Mouse (Mus musculus): ENCODE results near the gene Stab2.
A peak's percentile ranks its signal among the peaks of the same experiment; 100 is the strongest.

Stab2 gene

DNA sequence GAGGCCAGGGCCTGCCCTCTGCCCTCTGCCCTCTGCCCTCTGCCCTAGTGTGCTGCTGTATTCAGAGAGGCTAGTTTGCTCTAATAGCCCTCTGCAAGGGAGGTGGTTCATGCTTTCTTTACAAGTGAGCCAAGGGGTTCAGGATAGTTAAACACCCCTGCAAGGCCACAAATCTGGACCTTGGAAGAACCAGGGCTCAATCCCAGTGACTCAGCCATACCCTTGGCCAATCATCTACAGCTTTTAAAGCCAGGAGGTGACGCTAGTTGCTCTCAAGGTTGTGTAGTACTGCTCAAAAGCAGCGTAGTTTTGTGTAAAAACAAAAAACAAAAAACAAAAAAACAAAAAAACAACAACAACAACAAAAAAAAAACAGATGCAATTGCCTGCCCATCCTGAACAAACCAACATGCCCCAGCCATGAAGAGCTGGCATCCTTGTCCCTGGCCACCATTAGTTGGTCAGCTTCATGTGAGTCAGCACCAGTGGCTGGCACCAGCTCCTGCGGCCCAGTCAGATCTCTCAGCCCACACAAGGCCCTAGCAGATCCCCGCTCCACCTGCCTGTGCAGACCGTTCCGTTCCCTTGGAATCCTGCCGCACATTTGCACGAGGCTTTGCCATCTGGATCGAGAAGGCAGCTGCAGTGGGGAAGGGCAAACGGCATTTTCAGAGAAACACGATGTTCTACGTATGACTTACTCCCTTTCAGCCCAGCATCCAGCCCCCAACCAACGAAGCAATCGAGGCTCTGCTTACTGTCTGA, 117.5 kb downstream of the Stab2 start:
- DNase-seq (ENCODE audit: low spot score): peak; percentile 33

GRCm38 (mm10) chr10:86889440-86889839, 118.4 kb downstream of the Stab2 start:
- DNase-seq (ENCODE audit: low spot score): no peak

DNA sequence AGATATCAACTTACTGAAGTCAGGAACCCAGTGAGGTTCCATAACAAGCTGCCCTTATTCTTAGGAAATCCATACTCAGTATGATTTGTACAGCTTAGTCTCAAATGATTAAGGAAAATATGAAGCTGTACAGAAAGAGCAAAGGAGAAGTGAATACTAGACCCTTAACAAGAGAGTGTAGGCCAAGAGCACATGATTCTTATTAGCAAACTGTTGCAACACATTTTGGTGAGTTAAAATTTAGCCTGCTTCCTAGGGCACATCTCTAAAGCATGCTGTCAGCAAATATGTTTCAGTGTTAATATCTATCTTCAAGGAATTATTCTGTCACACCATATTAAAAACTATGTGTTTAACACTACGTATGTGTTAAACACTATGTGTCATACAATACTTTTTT, 121.4 kb downstream of the Stab2 start:
- no peak for DNase-seq (ENCODE audit: low spot score)

DNA sequence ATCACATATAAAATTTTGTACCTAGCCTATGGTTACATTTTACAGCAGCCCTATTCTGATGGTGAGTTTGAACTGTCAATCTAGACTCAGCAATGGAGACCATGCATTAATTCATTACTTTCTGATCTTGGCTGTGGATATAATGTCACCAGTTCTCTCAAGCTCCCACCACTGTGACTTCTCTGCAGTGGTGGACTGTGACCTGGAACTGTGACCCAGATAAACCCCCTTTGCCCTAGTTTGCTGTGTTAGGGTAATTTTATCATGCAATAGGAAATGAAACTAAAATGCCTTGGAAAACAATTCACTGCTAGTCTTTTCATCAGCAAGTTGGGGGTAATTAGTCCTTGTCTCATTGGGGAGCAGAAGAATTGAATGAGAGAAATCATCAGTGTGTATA, 126.4 kb downstream of the Stab2 start:
- no peak for DNase-seq (ENCODE audit: low spot score)

- no peak for DNase-seq (ENCODE audit: low spot score)
Observed at GRCm38 (mm10) chr10:86880071-86880806, 127.6 kb downstream of the Stab2 start.

DNA sequence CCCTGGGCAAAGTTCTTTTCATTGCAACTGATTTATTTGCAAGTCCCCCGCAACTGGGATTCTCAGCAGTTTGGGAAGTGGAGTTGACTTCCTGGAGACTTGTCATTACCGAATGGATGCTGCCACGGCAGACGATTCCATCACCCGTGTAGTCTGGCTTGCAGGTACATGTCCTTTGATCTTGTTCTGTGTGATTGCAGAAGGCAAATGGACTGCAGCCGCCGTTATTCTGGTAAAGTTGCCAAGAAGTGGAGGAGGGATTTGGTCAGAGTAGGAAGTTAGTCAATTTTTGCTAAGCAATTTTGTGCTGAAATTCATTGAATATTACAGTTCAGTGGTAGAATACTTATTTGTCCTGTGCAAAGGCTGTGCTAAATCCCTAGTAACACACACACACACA, 129.1 kb downstream of the Stab2 start:
- DNase-seq (ENCODE audit: low spot score): no peak

- no peak for DNase-seq (ENCODE audit: low spot score)
Observed at GRCm38 (mm10) chr10:86872591-86872990, 135.2 kb downstream of the Stab2 start.

- DNase-seq (ENCODE audit: low spot score): no peak
Observed at GRCm38 (mm10) chr10:86872121-86872520, 135.7 kb downstream of the Stab2 start.

- DNase-seq (ENCODE audit: low spot score): no peak
Observed at GRCm38 (mm10) chr10:86863429-86863828, 144.4 kb downstream of the Stab2 start.

- no peak for DNase-seq (ENCODE audit: low spot score)
Observed at GRCm38 (mm10) chr10:86862496-86862895, 145.3 kb downstream of the Stab2 start.

GRCm38 (mm10) chr10:86860396-86860795, 147.4 kb downstream of the Stab2 start:
- no peak for DNase-seq (ENCODE audit: low spot score)

- no peak for DNase-seq (ENCODE audit: low spot score)
Observed at GRCm38 (mm10) chr10:86853433-86853832, 154.4 kb downstream of the Stab2 start.

DNA sequence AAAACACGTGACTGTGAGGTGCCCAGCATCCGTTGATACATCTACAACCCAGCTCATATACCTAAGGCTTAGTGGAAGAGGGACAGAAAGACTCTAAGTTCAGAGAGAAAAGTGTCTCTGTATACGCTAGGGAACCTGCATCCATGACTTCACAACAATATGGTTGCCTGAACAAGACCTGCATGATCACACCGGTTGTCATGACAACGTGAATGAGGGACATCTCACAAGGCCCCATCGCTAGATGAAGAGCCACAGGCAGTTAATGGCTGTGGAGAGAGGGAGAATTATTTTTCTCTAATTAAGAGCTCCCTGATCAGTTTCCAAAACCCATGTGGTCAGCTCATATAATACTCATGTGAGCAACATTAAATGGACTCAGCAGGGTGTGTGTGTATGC, 155.7 kb downstream of the Stab2 start:
- DNase-seq (ENCODE audit: low spot score): no peak

DNA sequence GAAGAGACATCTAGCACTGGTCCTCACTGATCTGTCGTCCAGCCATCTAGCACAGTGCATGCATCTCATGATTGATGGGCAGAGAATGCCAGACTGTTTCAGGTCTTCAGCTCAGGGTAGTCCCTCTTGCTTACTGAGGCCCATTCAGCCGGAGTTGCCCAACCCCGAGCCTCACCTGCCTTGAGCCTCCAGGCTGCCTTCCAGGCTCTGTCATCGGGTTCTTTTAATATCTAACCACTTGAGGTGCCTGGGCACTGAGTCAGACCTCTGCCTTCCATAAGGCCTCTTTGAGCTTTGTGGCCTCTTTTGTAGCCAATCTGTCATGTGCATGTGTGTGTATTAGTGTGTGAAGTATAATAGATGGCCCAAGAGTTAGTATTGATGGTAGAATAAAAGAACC, 158.3 kb downstream of the Stab2 start:
- DNase-seq (ENCODE audit: low spot score): no peak

GRCm38 (mm10) chr10:86849087-86849486, 158.7 kb downstream of the Stab2 start:
- no peak for DNase-seq (ENCODE audit: low spot score)

DNA sequence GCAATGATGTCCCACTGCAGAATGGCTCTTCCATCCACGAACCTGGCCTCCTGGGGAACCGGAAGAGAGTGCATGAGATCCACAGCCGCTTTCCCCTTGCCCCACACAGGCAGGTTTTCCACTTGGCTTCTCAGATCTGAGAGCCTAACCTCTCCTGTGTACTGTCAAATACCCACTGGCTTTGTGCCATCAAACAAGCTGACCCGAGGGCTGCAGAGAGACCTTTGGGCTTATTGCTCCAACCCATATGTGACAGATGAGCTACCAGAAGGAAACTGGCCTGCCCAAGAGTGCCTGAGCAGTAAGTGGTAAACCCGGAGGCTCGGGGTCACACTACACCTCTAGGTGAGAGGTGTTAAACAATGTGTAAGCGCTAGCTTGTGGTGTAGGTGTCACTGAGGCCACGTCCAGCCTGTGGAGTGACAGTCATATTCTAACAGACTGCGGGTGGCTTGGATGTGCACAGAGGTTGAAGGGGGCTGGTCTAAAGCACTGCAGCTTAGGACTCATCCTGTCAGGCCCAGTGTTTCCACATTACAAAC, 160.8 kb downstream of the Stab2 start:
- DNase-seq (ENCODE audit: low spot score): no peak

DNA sequence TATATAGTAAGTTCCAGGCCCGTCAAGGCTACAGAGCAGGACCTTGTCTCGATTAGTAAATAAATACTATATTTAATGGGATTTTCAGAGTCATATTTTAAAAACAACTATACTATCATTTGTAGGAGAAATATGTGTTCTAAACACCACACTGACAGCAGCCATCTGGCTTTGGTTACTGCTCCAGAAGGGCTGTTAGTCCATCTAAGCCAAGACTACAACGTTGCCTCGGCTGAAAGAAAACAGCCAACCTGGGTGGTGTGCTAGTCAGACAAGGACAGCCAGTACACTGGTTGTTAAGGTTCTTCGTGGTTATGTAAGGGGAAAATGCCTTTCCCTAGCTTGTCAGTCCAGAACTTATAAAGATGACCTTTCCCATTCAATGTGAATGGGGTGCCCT, 165.2 kb downstream of the Stab2 start:
- no peak for DNase-seq (ENCODE audit: low spot score)

GRCm38 (mm10) chr10:86838827-86839226, 169.0 kb downstream of the Stab2 start:
- DNase-seq (ENCODE audit: low spot score): no peak

DNA sequence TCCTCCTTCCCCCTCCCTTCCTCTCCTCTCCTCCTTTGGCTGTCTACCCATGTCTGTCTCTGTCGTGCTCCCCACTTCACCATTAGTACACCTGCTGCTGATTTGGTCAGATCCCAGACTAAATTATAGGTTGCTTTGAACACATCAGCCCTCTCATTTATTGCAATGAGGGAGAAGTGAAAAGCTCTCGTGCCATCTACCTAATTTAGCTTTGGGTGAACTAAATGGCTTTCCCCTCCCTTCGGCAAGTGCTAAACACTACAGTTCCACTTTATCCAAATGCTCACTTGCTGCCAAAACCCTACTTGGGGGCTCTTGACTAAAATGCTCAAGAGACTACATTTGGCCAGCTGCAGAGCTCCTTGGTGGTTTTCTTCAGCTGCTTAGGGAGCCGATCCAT, 171.0 kb downstream of the Stab2 start:
- no peak for DNase-seq (ENCODE audit: low spot score)

DNA sequence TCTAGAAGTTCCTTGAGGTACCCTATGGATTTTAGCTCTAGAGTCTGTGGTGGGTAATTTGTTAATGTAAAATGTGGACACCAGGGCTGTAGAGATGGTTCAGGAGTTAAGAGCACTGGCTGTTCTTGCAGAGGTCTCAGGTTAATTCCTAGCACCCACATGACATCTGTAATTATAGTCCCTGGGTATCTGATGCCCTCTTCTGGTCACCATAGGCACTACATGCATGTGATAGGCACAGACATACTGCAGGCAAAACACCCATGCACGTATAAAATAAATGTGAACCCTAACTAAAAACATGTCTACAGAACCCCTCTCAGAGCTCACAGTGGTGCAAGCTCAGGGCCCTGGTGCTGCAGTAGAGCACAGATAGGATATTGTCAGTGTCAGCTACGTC, 178.3 kb downstream of the Stab2 start:
- no peak for DNase-seq (ENCODE audit: low spot score)

DNA sequence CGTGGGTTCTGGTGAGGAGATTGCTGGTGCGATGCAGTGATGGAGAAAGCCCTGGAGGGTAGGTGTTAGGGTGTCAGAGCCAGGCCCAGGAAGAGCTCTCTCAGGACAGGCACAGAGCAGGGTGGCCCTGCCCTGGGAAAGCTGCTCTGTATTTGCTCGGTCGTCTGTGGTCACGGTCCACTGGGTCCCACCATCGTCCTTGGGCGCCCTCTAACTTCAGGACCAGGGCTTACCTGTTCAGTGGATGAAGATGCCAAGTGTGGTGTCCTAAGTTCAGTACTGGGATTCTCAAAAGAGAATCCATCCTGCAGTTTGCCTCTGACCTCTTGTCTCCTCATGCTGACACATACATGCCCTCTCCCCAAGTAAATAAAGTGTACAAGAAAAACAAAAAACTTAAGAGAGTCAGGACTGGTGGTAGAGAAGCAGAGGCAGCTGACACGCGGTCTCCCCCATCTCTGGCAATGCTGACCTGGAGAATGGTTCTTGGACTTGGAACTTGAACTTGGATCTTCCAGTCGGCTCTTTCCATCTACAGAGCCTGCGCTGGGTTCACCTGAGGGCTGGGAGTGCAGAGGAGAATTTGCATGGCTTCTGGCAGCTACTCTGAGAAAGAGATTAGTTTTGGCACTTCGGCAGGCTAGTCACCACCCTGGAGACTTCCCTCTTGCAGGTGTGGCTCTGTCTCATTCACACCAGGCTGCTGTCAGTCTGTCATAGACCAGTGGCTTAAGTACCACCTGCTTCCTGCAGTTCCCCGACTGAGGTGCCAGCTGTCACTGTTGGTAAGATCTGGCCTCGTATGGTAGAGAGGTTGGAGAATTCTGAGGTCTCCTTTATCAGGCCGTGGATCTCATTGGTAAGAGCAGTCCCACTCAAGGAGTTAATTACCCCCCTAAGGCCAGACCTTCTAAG, 179.3 kb downstream of the Stab2 start:
- DNase-seq (ENCODE audit: low spot score): no peak

GRCm38 (mm10) chr10:86826929-86827328, 180.9 kb downstream of the Stab2 start:
- DNase-seq (ENCODE audit: low spot score): no peak

Measured in left cerebral cortex, adult 11 months (tissue).